Mouse (Mus musculus) adipocyte (in vitro differentiated cells): ENCODE measurements around the gene Dicer1.

Experiments used
- DNase-seq: peaks from one replicate; pipeline ENCODE4 v3.0.0-alpha.2; 2016; ENCODE audit warnings: low spot score

Dicer1 gene

GRCm38 (mm10) chr12:104677371-104677924 lies 74.3 kb downstream of the Dicer1 start:
- DNase-seq, result no peak

- no peak for DNase-seq
Measured at GRCm38 (mm10) chr12:104676535-104677370, 75.0 kb downstream of the Dicer1 start.

- no peak for DNase-seq
Measured at GRCm38 (mm10) chr12:104672976-104673375, 78.8 kb downstream of the Dicer1 start.

DNA sequence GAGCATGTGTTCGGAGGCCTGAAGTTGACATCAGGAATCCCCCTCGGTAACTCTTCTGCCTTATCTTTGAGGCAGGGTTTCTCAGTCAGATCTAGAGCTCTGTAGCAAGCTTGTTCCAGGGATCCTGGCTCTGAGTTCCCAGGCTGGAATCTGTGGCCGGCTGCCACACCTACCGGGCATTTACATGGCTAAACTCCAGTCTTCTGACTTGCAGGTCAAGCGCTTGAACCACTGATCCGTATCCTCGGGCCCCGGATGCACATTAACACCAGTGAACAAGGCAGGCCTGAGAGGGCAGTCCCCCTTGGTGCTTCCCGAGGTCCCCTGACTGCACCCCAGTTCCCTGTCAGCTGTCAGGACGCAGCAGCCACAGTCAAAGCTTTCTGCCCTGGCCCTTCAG lies 79.3 kb downstream of the Dicer1 start:
- DNase-seq, result no peak

GRCm38 (mm10) chr12:104667846-104668245 lies 83.9 kb downstream of the Dicer1 start:
- no peak for DNase-seq

DNA sequence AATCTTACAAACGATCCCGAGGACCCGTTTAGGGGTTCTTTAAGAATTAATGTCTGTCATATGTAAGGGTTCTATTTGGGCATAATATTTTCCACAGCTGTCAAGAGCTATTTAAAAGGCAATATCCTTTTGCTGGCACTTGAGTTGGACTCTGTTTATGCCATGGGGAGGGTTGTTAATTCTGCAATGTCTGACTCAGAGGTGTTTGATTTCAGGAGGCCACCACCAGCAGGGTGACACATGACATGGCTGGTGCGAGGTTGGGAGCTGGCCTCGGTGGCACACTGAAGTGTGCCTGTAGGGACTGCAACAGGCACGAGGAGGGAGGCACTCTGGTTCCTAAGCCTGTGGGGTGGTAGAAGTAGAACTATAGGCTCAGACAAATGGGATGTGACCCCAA lies 85.8 kb downstream of the Dicer1 start:
- DNase-seq, result peak; percentile 20

- DNase-seq, result peak; percentile 66
Measured at GRCm38 (mm10) chr12:104665521-104665920, 86.2 kb downstream of the Dicer1 start.

GRCm38 (mm10) chr12:104656146-104656545 lies 95.6 kb downstream of the Dicer1 start:
- DNase-seq, result no peak

DNA sequence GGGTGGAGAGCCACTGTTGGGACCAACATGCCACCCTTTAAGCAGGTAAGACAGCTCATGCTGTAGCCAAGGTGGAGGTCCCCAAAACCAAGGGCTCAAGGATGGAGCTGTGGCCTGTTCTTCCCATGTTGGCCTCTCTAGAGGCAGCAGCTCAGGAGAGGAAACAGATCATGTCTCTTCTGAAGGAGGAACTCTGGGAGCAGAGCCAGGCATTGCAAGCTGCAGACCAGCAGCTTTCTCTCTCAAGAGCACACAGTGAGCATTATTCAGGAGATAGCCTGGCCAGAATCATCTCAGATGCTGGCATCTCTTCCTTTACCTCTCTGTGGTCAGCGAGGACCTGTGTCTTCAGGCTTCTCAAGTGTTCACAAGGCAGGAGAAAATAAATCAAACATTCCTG lies 96.7 kb downstream of the Dicer1 start:
- peak; percentile 8 for DNase-seq

GRCm38 (mm10) chr12:104652021-104652420 lies 99.7 kb downstream of the Dicer1 start:
- no peak for DNase-seq

DNA sequence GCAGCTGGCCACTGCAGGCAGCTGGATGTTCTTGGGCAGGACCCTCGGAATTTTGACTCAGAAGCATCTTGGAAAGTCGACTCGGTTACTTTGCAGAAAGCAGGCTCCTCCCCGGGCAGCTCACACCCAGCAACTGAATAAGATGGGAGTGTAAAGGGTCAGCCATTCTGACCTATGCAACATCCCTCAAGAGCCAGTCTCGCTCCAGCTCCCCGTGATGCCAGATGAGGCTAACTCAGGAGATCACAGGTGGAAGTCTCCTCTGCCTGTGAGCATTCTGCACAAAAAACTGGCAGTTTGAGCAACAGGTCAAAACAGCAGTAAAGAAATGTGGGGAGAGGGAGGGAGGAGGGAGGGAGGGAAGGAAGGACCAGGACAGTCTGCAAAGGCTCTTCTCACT lies 100.5 kb downstream of the Dicer1 start:
- no peak for DNase-seq

GRCm38 (mm10) chr12:104650510-104651260 lies 101.1 kb downstream of the Dicer1 start:
- DNase-seq, result no peak

DNA sequence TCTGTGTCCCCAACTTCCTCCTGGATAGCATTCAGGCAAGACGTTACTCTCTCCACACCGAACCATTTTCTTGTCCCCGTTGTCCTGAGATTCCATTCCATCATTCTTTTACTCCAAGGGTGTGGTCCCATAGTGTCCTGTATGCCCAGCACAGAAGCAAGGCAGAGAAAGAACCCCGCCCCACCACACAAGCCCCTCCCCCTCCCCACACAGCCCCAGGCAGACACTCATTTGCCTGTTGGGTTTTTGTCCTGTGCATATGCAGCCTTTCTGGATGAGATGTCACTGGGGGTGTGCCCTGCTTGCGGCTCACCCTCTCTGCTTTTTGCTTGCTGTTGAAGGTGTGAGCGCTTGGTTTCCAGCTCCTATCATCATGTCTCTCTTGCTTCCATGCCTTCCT lies 103.4 kb downstream of the Dicer1 start:
- no peak for DNase-seq

- peak; percentile 58 for DNase-seq
Measured at GRCm38 (mm10) chr12:104642337-104642736, 109.4 kb downstream of the Dicer1 start.

DNA sequence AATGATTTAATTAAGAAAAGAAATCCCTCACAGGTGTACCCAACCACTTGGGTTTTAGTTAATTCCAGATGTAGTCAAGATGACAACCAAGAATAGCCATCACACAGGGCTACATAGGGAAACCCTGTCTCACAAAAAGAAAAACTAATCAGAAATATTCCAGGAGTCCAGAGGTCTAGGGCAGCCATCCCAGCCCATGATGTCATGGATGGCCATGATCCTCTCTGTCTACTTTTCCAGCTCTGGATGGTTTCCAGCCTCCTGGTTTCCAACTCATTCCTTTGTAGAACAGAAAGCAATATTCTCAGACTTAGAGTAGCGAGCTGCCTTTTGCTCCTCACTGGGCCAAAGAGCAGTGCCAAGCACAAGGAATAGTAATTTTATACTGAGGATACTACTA lies 110.8 kb downstream of the Dicer1 start:
- peak; percentile 75 for DNase-seq

DNA sequence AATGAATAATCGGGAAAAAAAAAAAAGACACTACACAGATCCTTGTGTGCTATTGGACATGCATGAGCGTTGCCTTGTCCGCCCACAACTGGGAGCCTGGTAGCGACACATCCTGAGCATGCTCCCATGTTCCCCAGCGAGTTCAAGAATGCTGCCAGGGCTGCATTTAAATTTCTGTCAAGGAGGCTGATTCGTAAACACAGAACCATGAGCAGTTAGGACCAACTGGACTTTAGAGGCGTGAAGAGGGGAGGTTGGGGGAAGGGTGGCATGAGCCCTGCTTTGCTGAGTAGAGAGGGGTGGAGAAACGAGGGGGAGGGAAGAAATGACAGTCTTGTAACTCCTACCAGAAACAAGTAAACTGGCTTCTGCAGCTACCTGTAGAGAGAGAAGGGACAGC lies 113.6 kb downstream of the Dicer1 start:
- DNase-seq, result no peak
